Mouse (Mus musculus): ENCODE measurements around the gene Kars.

GRCm38 (mm10) chr8:111991278-111991677 is 19.8 kb downstream of the Kars start:
- TF ChIP-seq MEF2A (IDR thresholded peaks at IDR 0.05; ENCODE audit: extremely low read depth, insufficient replicate concordance, low read depth, low read length, poor library complexity, severe bottlenecking) (no peak), ZMIZ1 (IDR thresholded peaks at IDR 0.05; ENCODE audit: low read depth, low read length) (no peak), USF1 (IDR thresholded peaks at IDR 0.05; ENCODE audit: low read depth, low read length) (no peak), E2F4 (IDR thresholded peaks at IDR 0.05; ENCODE audit: borderline replicate concordance, low read depth, low read length) (no peak), POLR2A (IDR thresholded peaks at IDR 0.05; ENCODE audit: control insufficient read depth in 1 of 2, insufficient read depth in 1 of 2, low read depth in 1 of 2, low read length in 2 of 2, poor library complexity in 1 of 2) (no peak), ELF1 (IDR thresholded peaks at IDR 0.05; ENCODE audit: low read depth, low read length) (no peak), CTCF (IDR thresholded peaks at IDR 0.05 in 2 of 3, conservative IDR thresholded peaks at IDR 0.05 in 1 of 3; ENCODE audit: control insufficient read depth in 1 of 3, insufficient read depth in 1 of 3, low read depth in 2 of 3, low read length in 3 of 3, poor library complexity in 1 of 3, severe bottlenecking in 1 of 3) (no peak), NELFE (IDR thresholded peaks at IDR 0.05; ENCODE audit: low read depth, low read length) (no peak), MXI1 (IDR thresholded peaks at IDR 0.05; ENCODE audit: low read depth, low read length) (no peak), GATA1 (IDR thresholded peaks at IDR 0.05; ENCODE audit: low read depth, low read length) (no peak), CHD2 (IDR thresholded peaks at IDR 0.05; ENCODE audit: low read length) (no peak), NRF1 (IDR thresholded peaks at IDR 0.05; ENCODE audit: insufficient read depth, low read depth, low read length, poor library complexity, severe bottlenecking) (no peak), HCFC1 (IDR thresholded peaks at IDR 0.05; ENCODE audit: low read depth, low read length) (0 out of 2 replicates have a peak, but pooled peaks have one; percentile 18), BHLHE40 (IDR thresholded peaks at IDR 0.05; ENCODE audit: borderline replicate concordance, low read depth, low read length) (no peak)
